Mouse (Mus musculus): ENCODE data around the gene Sh2b3. TPM values are rescaled to one million over a fixed set of nuclear protein-coding genes. Genes with fewer than 3 reads are reported as not detected.

The Sh2b3 gene
- total RNA-seq, 1 experiment from 2014 or later = 46.0 TPM

DNA sequence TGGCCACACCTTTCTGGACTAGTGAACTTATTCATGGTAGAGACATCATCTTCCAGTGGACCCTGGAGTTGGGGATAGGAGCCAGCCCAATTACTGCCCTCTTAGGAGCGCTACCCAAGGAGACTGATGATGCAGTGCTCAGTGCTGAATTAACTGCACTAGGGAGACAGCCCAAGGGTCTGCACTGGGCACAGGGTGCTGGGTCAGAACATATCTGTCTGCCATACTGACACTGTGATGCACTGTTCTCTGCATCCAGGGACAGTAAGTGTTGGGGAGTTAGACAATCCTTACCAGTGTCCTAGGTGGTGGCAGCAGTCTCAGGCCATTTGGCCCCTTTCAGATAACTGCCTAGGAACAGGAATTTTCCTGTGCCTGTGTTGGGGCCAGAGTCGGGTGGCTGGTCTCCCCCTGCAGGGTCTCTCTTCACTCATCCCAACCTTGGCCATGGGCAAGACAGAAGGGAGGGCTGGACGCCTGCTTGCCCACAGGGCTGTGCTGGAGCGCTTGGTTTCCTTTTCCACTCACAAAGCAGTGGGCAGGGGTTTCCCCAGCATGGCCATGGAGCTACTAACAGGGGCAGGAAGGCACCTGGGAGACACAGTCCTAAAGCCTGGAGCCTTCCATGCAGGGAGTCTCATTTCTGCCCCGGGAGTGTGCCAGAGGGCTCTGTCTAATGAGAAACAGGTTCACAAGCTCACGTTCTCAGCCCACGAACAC is 14.5 kb downstream of the Sh2b3 start:
- no peak for DNase-seq

DNA sequence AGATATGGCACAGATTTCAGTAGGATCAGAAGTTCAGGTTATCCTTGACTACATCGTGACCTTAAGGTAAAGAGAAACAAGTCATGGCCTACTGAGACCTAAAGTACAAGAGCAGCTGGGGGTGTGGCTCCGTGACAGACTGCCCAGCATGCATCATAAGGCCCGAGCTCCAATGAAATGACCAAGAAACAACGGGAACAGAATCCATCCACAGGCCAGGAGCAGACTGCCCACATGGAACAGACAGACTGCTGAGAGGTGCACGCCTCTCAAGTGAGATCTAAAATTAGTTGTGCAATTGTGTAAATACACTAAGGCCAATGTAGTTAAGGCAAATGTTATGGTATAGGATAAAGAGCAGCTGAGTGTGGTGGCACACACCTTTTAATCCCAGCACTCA is 15.9 kb downstream of the Sh2b3 start:
- peak; percentile 1 for DNase-seq

- no peak for DNase-seq
These were observed 16.3 kb downstream of the Sh2b3 start for GRCm38 (mm10) chr5:121821116-121821515.

GRCm38 (mm10) chr5:121820657-121821056 is 16.8 kb downstream of the Sh2b3 start:
- peak; percentile 1 for DNase-seq

DNA sequence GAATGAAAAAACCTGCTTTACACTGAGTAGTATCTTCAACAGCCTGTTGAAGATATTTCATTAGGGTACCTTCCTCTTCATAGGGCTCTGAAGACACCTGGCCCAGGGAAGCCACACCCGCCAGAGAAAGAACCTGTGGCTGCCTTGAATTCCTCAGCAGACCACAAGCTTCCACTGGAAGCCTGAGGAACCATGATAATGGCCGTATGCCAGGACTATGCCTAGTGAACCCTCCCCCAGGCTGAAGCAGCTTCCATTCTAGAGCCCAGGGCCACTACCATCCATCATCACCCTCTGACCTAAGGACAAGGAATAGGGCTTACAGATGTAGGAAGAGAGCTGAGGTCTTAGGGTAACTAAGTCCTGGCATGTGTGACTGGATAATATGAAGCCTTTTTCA is 17.3 kb downstream of the Sh2b3 start:
- DNase-seq = peak; percentile 11

- DNase-seq = no peak
These were observed 17.9 kb downstream of the Sh2b3 start for GRCm38 (mm10) chr5:121819559-121819958.

DNA sequence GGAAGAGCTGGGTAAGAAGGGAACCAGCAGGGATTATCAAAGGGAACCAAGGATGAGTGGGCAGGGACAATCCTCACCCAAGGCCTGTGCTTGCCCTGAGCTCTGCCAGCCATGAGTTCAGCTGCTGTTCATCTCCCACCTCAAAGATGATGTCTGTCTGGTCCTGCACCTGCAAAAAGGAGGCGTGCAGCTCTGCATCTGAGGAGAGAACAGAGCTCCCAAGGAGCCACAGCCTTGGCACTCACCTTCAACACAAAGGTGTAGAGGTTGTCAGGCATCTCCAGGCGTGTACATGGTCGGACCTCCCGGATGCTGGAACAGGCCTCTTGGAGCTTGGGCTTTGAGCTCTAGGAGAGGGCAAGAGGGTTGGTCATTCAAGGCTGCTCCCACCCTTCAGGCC is 18.6 kb downstream of the Sh2b3 start:
- DNase-seq = no peak

- DNase-seq = no peak
These were observed 19.0 kb downstream of the Sh2b3 start for GRCm38 (mm10) chr5:121818401-121818800.

DNA sequence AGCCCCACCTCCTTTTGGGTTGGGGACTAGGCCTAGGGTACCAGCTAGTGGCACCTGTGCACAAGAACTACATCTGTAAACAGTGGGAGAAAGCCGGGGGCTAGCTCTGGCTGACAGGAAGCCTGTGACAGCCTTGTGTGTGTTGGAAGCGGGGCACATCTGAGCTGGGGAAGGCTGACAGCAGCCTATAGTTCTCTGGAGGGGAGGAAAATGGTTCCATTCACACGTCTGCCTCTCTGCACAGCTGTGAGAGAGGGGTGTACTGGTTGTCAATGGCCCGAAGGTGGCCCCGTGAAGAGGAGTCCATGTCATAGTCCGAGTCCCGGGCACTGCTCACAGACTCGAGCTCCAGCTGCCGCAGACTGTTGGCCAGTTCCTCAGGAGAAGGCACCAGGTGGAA is 19.9 kb downstream of the Sh2b3 start:
- no peak for DNase-seq

GRCm38 (mm10) chr5:121816611-121817010 is 20.8 kb downstream of the Sh2b3 start:
- DNase-seq = no peak

DNA sequence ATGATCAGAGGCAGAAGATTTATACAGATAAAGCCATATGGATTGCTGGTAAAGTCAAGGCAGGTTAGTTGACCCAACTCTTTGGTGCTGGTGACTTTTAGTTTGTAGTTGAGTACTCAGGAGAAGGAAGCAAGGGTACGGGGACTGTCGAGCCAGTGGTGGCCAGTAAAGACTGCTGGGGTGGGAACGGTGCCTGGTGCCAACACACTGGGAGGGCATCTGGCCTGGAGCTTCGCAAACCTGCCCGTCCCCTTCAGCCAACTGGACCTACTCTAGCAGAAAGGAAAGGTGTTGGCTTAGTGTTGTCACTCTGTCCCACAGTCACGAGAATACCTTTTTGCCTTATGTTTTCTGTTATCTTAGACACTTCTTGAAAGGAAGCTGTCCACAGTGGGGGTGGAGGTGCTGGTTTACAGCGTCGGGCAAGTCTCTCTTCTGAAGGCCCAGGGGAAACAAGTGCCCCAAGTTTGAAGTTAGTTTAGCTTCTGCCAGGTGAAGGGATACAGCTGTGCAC is 21.5 kb downstream of the Sh2b3 start:
- DNase-seq = no peak

GRCm38 (mm10) chr5:121815067-121815466 is 22.4 kb downstream of the Sh2b3 start:
- no peak for DNase-seq

GRCm38 (mm10) chr5:121813744-121814143 is 23.7 kb downstream of the Sh2b3 start:
- DNase-seq = no peak

GRCm38 (mm10) chr5:121812526-121813243 is 24.8 kb downstream of the Sh2b3 start:
- no peak for DNase-seq

DNA sequence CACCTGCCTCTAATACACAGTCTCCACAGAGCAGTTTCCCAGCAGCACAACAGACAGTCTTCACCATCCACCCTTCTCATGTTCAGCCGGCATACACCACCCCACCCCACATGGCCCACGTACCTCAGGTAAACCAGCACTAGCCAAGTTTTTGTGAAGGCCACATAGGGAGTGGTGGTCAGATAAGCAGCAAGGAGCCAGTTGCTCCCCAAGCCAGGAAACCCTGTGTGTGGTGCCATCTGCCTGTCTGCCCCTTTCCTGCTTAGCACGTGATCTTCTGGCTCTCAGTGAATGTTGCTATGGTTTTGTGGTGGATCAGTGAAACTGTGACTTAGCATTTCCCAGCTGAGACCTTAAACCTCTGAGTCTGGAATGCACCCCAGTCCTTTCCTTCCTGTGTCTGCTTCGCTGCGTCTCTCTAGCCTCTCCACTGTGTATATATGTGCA is 25.9 kb downstream of the Sh2b3 start:
- DNase-seq = no peak

DNA sequence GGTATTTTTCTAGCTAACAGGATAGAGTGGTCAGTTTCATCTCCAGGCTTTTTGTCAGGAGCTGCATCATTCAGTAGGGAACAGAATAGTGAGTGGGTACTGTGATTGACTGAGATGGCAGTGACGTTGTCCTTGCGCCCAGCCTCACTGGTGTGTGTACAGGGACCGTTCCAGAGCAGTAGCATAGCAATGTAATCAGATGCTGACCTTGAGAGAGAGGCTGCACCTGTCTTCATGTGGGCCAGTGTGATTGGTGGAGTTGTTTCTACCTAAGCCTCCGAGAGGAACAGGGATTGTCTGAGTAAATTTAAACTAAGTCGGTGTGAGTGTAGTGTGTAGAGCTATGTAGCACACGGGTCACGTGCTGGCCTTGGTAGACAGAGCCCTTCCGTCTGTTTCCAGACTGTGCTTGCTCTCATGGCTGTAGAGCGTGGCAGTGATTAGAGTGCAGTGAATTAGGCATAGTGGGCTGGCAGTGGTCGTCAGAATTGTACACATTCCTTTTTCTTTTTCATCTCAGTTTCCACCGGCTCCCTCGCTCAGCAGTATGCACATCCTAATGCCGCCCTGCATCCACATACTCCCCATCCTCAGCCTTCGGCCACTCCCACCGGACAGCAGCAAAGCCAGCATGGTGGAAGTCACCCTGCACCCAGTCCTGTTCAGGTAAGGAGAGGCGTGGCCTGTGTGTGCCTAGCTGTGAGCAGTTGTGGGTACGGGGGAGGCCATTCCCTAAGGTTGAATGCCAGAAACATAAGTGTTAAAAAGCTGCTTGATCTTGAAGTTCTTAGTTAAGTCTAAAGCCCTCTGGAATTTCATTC is 26.9 kb downstream of the Sh2b3 start:
- DNase-seq = no peak

DNA sequence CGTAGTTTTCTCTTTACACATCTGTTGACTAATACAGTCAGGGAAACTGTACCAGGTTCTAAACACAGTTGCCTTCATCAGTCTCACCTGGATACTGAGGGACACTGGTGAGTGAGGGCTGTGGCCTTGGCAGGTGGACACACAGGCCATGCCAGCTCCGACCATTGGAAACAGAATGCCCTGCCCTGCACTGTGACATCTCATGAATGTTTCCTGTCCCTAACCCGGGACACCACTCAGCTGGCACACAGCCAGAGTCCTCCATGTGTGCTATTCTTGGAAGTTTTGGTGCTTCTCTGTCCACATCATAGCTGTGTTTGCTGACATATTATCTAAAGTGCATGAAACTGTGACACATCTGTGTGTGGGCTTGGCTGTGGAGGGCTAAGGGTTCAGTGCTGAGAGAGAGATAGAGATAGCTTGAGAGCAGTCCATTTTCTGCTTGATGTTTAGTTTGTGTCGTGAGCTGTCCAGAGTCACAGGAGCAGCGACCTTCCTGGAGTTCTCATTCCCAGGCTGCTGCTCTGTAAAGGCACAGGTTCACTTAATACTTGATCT is 27.7 kb downstream of the Sh2b3 start:
- peak; percentile 56 for DNase-seq

GRCm38 (mm10) chr5:121808202-121808601 is 29.2 kb downstream of the Sh2b3 start:
- DNase-seq = no peak

DNA sequence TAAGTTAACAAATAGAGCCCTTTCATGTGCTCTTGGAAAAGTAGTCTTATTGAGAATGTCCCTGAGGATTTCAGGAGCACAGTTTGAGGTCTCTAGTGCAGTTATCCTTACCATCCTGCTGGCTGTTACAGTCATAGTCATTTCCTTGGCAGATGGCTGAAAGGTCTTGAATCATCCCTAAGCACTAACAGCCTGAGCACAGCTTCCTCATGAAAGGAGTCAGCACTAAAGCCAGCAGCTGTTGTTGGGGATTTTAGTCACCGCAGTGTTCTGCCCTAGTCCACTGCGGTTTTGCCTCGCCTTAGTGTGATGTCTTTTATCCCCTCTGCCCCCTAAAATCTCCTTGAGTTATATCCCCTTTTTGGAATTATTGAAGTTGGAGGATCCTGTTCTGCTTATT is 30.3 kb downstream of the Sh2b3 start:
- no peak for DNase-seq

DNA sequence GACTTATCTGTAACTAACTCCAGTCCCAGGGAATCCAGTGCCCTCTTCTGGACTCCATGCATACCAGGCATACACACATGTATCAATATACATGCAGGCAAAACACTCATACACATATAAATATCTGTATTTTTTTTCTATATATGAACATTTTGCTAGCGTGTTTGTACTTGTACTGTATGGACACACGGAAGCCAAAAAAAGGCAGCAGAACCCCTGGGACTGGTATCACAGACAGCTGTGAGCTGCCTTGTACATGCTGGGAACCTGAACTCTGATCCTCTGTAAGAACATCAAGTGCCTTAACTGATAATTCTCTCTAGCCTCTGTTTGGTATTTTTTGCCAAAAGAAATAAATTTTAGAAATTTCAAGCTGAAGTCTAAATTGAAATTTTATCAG is 39.0 kb downstream of the Sh2b3 start:
- DNase-seq = no peak

- no peak for DNase-seq
These were observed 41.6 kb downstream of the Sh2b3 start for GRCm38 (mm10) chr5:121795800-121796199.

- DNase-seq = no peak
These were observed 46.4 kb downstream of the Sh2b3 start for GRCm38 (mm10) chr5:121791026-121791425.

Measured in adrenal gland, postnatal 25 days (tissue).